Mouse (Mus musculus): Measurements from ENCODE around the gene Zfp367.

- no peak for TF ChIP-seq CTCF (IDR thresholded peaks at IDR 0.05; ENCODE audit: insufficient read depth, low read length)
- no peak for TF ChIP-seq POLR2A (IDR thresholded peaks at IDR 0.05; ENCODE audit: borderline replicate concordance, extremely low read depth, low read depth, low read length)
These were observed 63.9 kb downstream of the Zfp367 start, which contains the start of gene Hsd17b3 for GRCm38 (mm10) chr13:64089130-64089529.
